In the genomic region with DNA sequence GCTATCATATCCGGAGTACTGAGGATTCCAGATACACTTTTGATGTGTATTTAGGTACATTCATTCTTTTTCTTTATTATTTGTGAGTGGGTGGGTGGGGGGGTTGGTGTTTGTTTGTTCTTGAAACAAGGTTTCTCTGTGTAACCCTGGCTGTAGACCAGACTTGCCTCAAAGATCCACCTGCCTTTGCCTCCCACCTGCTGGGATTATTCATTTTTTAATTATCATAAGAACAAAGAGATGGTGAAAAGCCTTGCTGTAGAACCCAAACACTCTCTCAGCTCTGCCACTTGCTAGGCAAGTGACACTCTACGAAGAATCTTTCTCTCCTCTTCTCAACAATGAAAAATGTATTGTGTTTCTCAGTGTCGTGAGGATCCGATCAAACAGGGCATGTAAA, we compare ENCODE assay signal across 17 mouse cellular contexts. TPM values are rescaled to one million over a fixed set of nuclear protein-coding genes. Genes with fewer than 3 reads are reported as not detected.
DNase-seq lines count a peak whose midpoint lies in the region; TF ChIP-seq lines count a peak whose summit lies in the region.
"Had no signal": no experiment of that assay in that cellular context is flagged by ENCODE, and none has a peak within 500 bp of the region (broad histone marks: within the 10 kb centered on the region; RNA-seq: fewer than 3 reads in every experiment).

No protein-coding gene starts in this region.

- DNase-seq in R1 (ENCODE audit: low read depth, low spot score) (peak; percentile 63), ZHBTc4 (ENCODE audit: low read depth, low spot score) (peak; percentile 53)
- no peak for DNase-seq in cerebellum, adult 2 months
- no peak for DNase-seq in right cerebral cortex, postnatal 36 days (ENCODE audit: low spot score in 2 of 2)
- DNase-seq: adrenal gland, adult 2 months; adrenal gland, adult 8-10 months; adrenal gland, postnatal 10 days; adrenal gland, postnatal 14 days; adrenal gland, postnatal 25 days; adrenal gland, postnatal 36 days; B cell, adult 2 months; cerebellum, adult 11 months; cerebellum, adult 11-12 months; cerebellum, adult 8-10 months; cerebellum, adult 9-10 months had no signal

- no peak overlapping the region for H3K4me3 ChIP-seq in cerebellum, adult 2 months (replicated peaks; ENCODE audit: insufficient read depth, low read depth, low read length)

- TF ChIP-seq POLR2A in cerebellum, adult 2 months (IDR thresholded peaks at IDR 0.05; ENCODE audit: borderline replicate concordance, insufficient read depth, low read length) = no peak

- H3K27ac ChIP-seq in cerebellum, adult 2 months (ENCODE audit: insufficient read depth, low read length) = no peak overlapping the region; the same call in 1 of the 2 replicates

- H3K27me3 ChIP-seq in cerebellum, adult 2 months (ENCODE audit: control insufficient read depth, insufficient read depth, low read length) = no peaks in the 10 kb centered on the region
- H3K27me3 ChIP-seq: CH12.LX, Patski had no signal

- TF ChIP-seq CTCF in cerebellum, adult 2 months (IDR thresholded peaks at IDR 0.05; ENCODE audit: borderline replicate concordance, insufficient read depth, low read depth, low read length) = no peak

- 46% methylated on average over 4 of the region's 4 CpGs for WGBS in cerebellum, adult 2 months

- H3K4me1 ChIP-seq in cerebellum, adult 2 months (ENCODE audit: control insufficient read depth, insufficient read depth, low read length) = peaks cover 29% of the 10 kb centered on the region

RNA-seq across cellular contexts. Expression of gene Dsn1, which starts 12.3 kb away (rescaled TPM):
- 4.6 and 4.8 TPM in 2 replicates for polyA plus RNA-seq in cerebellum, adult 2 months (2012; rRNA removed)

RNA-seq across cellular contexts. Expression of gene Ndrg3, which starts 27.4 kb away (rescaled TPM):
- 782 and 861 TPM in 2 replicates for polyA plus RNA-seq in cerebellum, adult 2 months (2012; rRNA removed)

RNA-seq across cellular contexts. Expression of gene Soga1, which starts 59.8 kb away (rescaled TPM):
- polyA plus RNA-seq in cerebellum, adult 2 months (2012; rRNA removed) = 38.3 and 50.1 TPM in 2 replicates

Comparison
In these comparisons a context has a peak if more than half of its experiments do, and no peak if none do; other contexts are left out.
1. DNase-seq: peak in R1 (single experiment) and ZHBTc4 (single experiment); none in cerebellum, adult 2 months (0 of 2) and right cerebral cortex, postnatal 36 days (0 of 2).